Mouse (Mus musculus) heart, embryonic 10.5 days (tissue): ENCODE data around the gene Trub1. TPM values are rescaled to one million over a fixed set of nuclear protein-coding genes. Genes with fewer than 3 reads are reported as not detected.

Experiments used
- DNase-seq: peaks from one replicate; pipeline ENCODE4 v3.0.0-alpha.2; 2017; ENCODE audit warnings: low spot score
- H3K27ac ChIP-seq: fragments of 300-500 bp; sonication (generic); 2 replicates; pipeline ENCODE4 v1.5.1; 2016; ENCODE audit warnings: mild to moderate bottlenecking
- H3K27me3 ChIP-seq: fragments of 300-500 bp; sonication (generic); 2 replicates; pipeline ENCODE4 v1.6.1; 2016; ENCODE audit warnings: mild to moderate bottlenecking; ENCODE audit not compliant: poor library complexity, insufficient read depth, severe bottlenecking
- H3K36me3 ChIP-seq: fragments of 300-500 bp; sonication (generic); 2 replicates; pipeline ENCODE4 v1.6.1; 2016; ENCODE audit warnings: mild to moderate bottlenecking, moderate library complexity
- H3K4me1 ChIP-seq: fragments of 300-500 bp; sonication (generic); 2 replicates; pipeline ENCODE4 v1.6.1; 2016; ENCODE audit warnings: mild to moderate bottlenecking
- H3K4me3 ChIP-seq: fragments of 300-500 bp; sonication (generic); 2 replicates; pipeline ENCODE4 v1.5.1; 2016; ENCODE audit warnings: mild to moderate bottlenecking, moderate library complexity
- H3K9me3 ChIP-seq: fragments of 300-500 bp; sonication (generic); 2 replicates; pipeline ENCODE4 v1.6.1; 2016; ENCODE audit warnings: mild to moderate bottlenecking, moderate library complexity
- WGBS: fragments of 180-500 bp; shearing (Covaris S2); methylation state at CpG from one replicate; pipeline ENCODE4 v1.1.7; 2016; 5-methylcytosine and 5-hydroxymethylcytosine counted together
- polyA plus RNA-seq: library from polyadenylated mRNA; unstranded; fragments of >200 nt; fragmentation: Nextera tagmentation; extraction: Ambion mirVana; gene quantifications from 2 replicates; pipeline ENCODE4 v1.2.1, GENCODE M21; 2016

The Trub1 gene
- polyA plus RNA-seq, 1 experiment from 2014 or later: 21.5 TPM

GRCm38 (mm10) chr19:57508261-57508788 lies 55.6 kb downstream of the Trub1 start:
- Histone ChIP-seq H3K27me3 (0 out of 2 replicates have a peak, but pooled peaks cover 4% of the 10 kb centered on the region), H3K27ac (no peak overlapping the region), H3K9me3 (no peaks in the 10 kb centered on the region), H3K4me1 (peaks cover 18% of the 10 kb centered on the region), H3K4me3 (no peak overlapping the region), H3K36me3 (no peaks in the 10 kb centered on the region)
- no peak for DNase-seq
- WGBS: 85% methylated on average over 11 of the region's 11 CpGs

GRCm38 (mm10) chr19:57509758-57510319 lies 57.1 kb downstream of the Trub1 start:
- Histone ChIP-seq H3K27me3 (0 out of 2 replicates have a peak, but pooled peaks cover 4% of the 10 kb centered on the region), H3K36me3 (no peaks in the 10 kb centered on the region), H3K9me3 (no peaks in the 10 kb centered on the region), H3K27ac (peak overlapping the region; percentile 73), H3K4me3 (no peak overlapping the region), H3K4me1 (peaks cover 15% of the 10 kb centered on the region)
- WGBS: 54% methylated on average over 14 of the region's 14 CpGs
- no peak for DNase-seq

GRCm38 (mm10) chr19:57510836-57511235 lies 58.1 kb downstream of the Trub1 start:
- Histone ChIP-seq H3K4me3 (no peak overlapping the region), H3K4me1 (peaks cover 15% of the 10 kb centered on the region), H3K27me3 (0 out of 2 replicates have a peak, but pooled peaks cover 4% of the 10 kb centered on the region), H3K36me3 (no peaks in the 10 kb centered on the region), H3K9me3 (no peaks in the 10 kb centered on the region), H3K27ac (peak overlapping the region; percentile 73; the same call in 1 of the 2 replicates)
- 87% methylated on average over 11 of the region's 11 CpGs for WGBS
- DNase-seq: no peak

- no peak for DNase-seq
- no peaks in the 10 kb centered on the region for H3K9me3 ChIP-seq
- WGBS: 80% methylated on average over 9 of the region's 9 CpGs
- H3K27me3 ChIP-seq: 0 out of 2 replicates have a peak, but pooled peaks cover 4% of the 10 kb centered on the region
- peaks cover 15% of the 10 kb centered on the region for H3K4me1 ChIP-seq
- no peak overlapping the region for H3K27ac ChIP-seq
- H3K36me3 ChIP-seq: no peaks in the 10 kb centered on the region
- H3K4me3 ChIP-seq: no peak overlapping the region
Observed at GRCm38 (mm10) chr19:57513123-57513522, 60.4 kb downstream of the Trub1 start.

- Histone ChIP-seq H3K36me3 (no peaks in the 10 kb centered on the region), H3K4me1 (0 out of 2 replicates have a peak, but pooled peaks cover 5% of the 10 kb centered on the region), H3K27me3 (no peaks in the 10 kb centered on the region), H3K27ac (no peak overlapping the region), H3K4me3 (no peak overlapping the region), H3K9me3 (no peaks in the 10 kb centered on the region)
- no peak for DNase-seq
Observed at GRCm38 (mm10) chr19:57521721-57522120, 69.0 kb downstream of the Trub1 start.

GRCm38 (mm10) chr19:57523363-57523762 lies 70.7 kb downstream of the Trub1 start:
- Histone ChIP-seq H3K4me3 (no peak overlapping the region), H3K4me1 (0 out of 2 replicates have a peak, but pooled peaks cover 9% of the 10 kb centered on the region), H3K27me3 (no peaks in the 10 kb centered on the region), H3K27ac (no peak overlapping the region), H3K9me3 (no peaks in the 10 kb centered on the region), H3K36me3 (no peaks in the 10 kb centered on the region)
- WGBS: 75% methylated on average over 17 of the region's 17 CpGs
- DNase-seq: no peak

- Histone ChIP-seq H3K27ac (no peak overlapping the region), H3K4me3 (no peak overlapping the region), H3K4me1 (0 out of 2 replicates have a peak, but pooled peaks cover 9% of the 10 kb centered on the region), H3K36me3 (no peaks in the 10 kb centered on the region), H3K9me3 (no peaks in the 10 kb centered on the region), H3K27me3 (no peaks in the 10 kb centered on the region)
- 73% methylated on average over 2 of the region's 2 CpGs for WGBS
- DNase-seq: no peak
Observed at GRCm38 (mm10) chr19:57525693-57526092, 73.0 kb downstream of the Trub1 start.

GRCm38 (mm10) chr19:57530212-57530611 lies 77.5 kb downstream of the Trub1 start:
- 0 out of 2 replicates have a peak, but pooled peaks cover 3% of the 10 kb centered on the region for H3K27me3 ChIP-seq
- no peak overlapping the region for H3K27ac ChIP-seq
- WGBS: 77% methylated on average over 4 of the region's 4 CpGs
- H3K36me3 ChIP-seq: no peaks in the 10 kb centered on the region
- no peaks in the 10 kb centered on the region for H3K9me3 ChIP-seq
- H3K4me1 ChIP-seq: 0 out of 2 replicates have a peak, but pooled peaks cover 4% of the 10 kb centered on the region
- no peak for DNase-seq
- H3K4me3 ChIP-seq: no peak overlapping the region

GRCm38 (mm10) chr19:57534262-57534661 lies 81.5 kb downstream of the Trub1 start:
- Histone ChIP-seq H3K4me3 (no peak overlapping the region), H3K27ac (no peak overlapping the region), H3K4me1 (peaks cover 3% of the 10 kb centered on the region; the same call in 1 of the 2 replicates), H3K27me3 (0 out of 2 replicates have a peak, but pooled peaks cover 3% of the 10 kb centered on the region), H3K9me3 (no peaks in the 10 kb centered on the region), H3K36me3 (no peaks in the 10 kb centered on the region)
- 79% methylated on average over 7 of the region's 7 CpGs for WGBS
- DNase-seq: no peak

- H3K36me3 ChIP-seq: no peaks in the 10 kb centered on the region
- DNase-seq: no peak
- H3K9me3 ChIP-seq: no peaks in the 10 kb centered on the region
- no peak overlapping the region for H3K27ac ChIP-seq
- H3K4me3 ChIP-seq: no peak overlapping the region
- 0 out of 2 replicates have a peak, but pooled peaks cover 3% of the 10 kb centered on the region for H3K27me3 ChIP-seq
- peaks cover 3% of the 10 kb centered on the region; the same call in 1 of the 2 replicates for H3K4me1 ChIP-seq
- WGBS: 62% methylated on average over 5 of the region's 5 CpGs
Observed at GRCm38 (mm10) chr19:57536512-57536911, 83.8 kb downstream of the Trub1 start.

- H3K36me3 ChIP-seq: no peaks in the 10 kb centered on the region
- no peak for DNase-seq
- H3K4me3 ChIP-seq: no peak overlapping the region
- no peaks in the 10 kb centered on the region for H3K9me3 ChIP-seq
- H3K4me1 ChIP-seq: peaks cover 3% of the 10 kb centered on the region; the same call in 1 of the 2 replicates
- H3K27ac ChIP-seq: no peak overlapping the region
- 0 out of 2 replicates have a peak, but pooled peaks cover 3% of the 10 kb centered on the region for H3K27me3 ChIP-seq
- 70% methylated on average over 7 of the region's 7 CpGs for WGBS
Observed at GRCm38 (mm10) chr19:57537510-57538182, 84.9 kb downstream of the Trub1 start.

GRCm38 (mm10) chr19:57540118-57540517 lies 87.4 kb downstream of the Trub1 start:
- H3K27me3 ChIP-seq: no peaks in the 10 kb centered on the region
- 91% methylated on average over 11 of the region's 11 CpGs for WGBS
- DNase-seq: no peak
- no peak overlapping the region for H3K4me3 ChIP-seq
- peaks cover 9% of the 10 kb centered on the region; the same call in 1 of the 2 replicates for H3K4me1 ChIP-seq
- no peak overlapping the region for H3K27ac ChIP-seq
- no peaks in the 10 kb centered on the region for H3K9me3 ChIP-seq
- H3K36me3 ChIP-seq: no peaks in the 10 kb centered on the region
